Mouse (Mus musculus): ENCODE data around the gene Khdrbs1.

DNA sequence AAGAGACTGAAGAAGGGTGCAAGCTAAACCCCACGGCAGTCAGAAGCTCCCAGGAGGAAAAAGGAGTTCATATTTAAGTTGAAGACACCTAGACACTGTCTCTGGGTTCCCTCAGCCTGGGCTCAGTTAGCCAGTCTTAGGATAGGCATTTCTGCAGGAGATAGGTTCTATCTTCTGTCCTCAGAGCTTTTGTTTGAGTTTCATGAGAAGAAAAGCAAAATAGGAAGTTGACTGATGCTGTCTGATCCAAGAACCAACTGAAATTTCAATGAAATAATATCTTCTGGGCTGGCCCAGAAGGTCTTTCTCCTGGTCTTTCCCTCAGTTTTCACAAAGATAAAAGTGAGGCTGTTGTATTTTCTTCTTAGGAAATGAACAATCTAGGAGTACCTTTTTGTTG is 13.4 kb upstream of the Khdrbs1 start:
- TF ChIP-seq CTCF (IDR thresholded peaks at IDR 0.05; ENCODE audit: extremely low read depth, insufficient read depth, insufficient read length, insufficient replicate concordance) (no peak), POLR2A (IDR thresholded peaks at IDR 0.05; ENCODE audit: low read depth, low read length) (no peak)

Measured in spleen, adult 2 months (tissue).